Mouse (Mus musculus): Measurements from ENCODE around the gene Fam131c. TPM values are rescaled to one million over a fixed set of nuclear protein-coding genes. Genes with fewer than 3 reads are reported as not detected.

The Fam131c gene
- polyA plus RNA-seq, 1 experiment from 2014 or later, result 0.57 TPM

DNA sequence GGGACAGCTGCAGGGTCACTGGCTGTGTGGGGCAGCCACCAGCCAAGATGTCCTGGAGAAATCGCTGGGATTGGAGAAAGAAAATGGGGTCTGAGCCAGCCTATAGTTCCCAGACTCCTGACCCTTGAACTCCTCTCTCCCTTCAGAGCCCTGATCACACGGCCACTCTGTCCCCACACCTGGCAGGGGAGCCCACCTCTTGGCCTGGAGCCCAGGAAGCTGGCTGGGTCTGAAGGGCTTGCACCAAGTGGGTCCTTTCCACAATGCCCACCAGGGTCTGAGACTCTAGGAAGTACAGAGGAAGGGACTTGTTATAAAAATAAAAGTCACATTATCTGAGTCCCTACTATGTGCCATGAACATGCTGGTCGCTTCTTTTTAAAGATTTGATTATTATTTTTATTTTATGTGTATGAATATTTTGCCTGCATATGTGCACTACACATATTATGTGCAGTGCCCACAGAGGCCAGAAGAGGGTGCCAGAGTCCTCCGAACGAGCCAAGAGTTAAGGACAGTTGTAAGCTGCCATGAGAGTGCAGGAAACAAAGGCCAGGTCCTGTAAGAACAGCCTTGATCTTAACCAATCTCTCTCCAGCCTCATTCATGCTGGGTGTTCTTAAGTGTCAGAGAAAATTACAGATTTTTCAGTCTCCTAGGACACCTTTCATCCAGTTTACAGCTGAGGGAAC is 19.2 kb downstream of the Fam131c start:
- no peak overlapping the region for H3K4me2 ChIP-seq (ENCODE audit: low read depth, severe bottlenecking)
- DNase-seq (ENCODE audit: low spot score), result peak; percentile 93
- H3K27ac ChIP-seq (replicated peaks; ENCODE audit: low read depth, low read length), result no peak overlapping the region
- peaks cover 29% of the 10 kb centered on the region for H3K27me3 ChIP-seq (ENCODE audit: control insufficient read depth, insufficient read depth, low read length)
- H3K4me1 ChIP-seq (ENCODE audit: control insufficient read depth, insufficient read depth, low read length), result peaks cover 6% of the 10 kb centered on the region
- no peak for ATAC-seq (ENCODE audit: insufficient number of reproducible peaks, low FRiP score, low TSS enrichment, low read depth)
- 19% methylated on average over 5 of the region's 5 CpGs for WGBS
- H3K36me3 ChIP-seq (ENCODE audit: control insufficient read depth, insufficient read depth, low read length), result no peaks in the 10 kb centered on the region
- H3K9me3 ChIP-seq (ENCODE audit: control insufficient read depth, low read length), result no peaks in the 10 kb centered on the region
- no peak overlapping the region for H3K4me3 ChIP-seq (ENCODE audit: low read depth, low read length)
- no peak overlapping the region for H3K9ac ChIP-seq (ENCODE audit: low read length)

DNA sequence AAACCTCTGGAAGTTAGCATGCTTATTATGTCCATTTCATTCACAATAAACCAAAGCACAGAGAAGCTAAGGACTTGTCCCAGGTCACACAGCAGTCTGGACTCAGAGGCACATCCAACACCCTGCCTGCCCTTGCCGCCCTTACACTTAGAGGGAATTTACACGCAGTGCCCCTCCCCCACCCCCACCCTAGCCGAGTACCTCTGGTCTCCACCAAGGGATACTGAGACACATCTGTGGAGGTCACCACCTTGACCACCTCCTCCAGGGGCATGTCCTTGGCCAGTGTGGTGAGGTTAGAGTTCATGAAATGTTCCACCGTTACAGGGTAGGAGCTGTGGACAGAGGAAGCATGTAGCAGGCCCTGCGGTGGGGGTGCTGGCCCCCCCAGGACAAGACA is 19.9 kb downstream of the Fam131c start:
- H3K9me3 ChIP-seq (ENCODE audit: control insufficient read depth, low read length), result no peaks in the 10 kb centered on the region
- no peak overlapping the region for H3K4me2 ChIP-seq (ENCODE audit: low read depth, severe bottlenecking)
- ATAC-seq (ENCODE audit: insufficient number of reproducible peaks, low FRiP score, low TSS enrichment, low read depth) (no peak), DNase-seq (ENCODE audit: low spot score) (no peak)
- H3K27me3 ChIP-seq (ENCODE audit: control insufficient read depth, insufficient read depth, low read length), result peaks cover 22% of the 10 kb centered on the region
- H3K4me1 ChIP-seq (ENCODE audit: control insufficient read depth, insufficient read depth, low read length), result peaks cover under 1% of the 10 kb centered on the region
- no peaks in the 10 kb centered on the region for H3K36me3 ChIP-seq (ENCODE audit: control insufficient read depth, insufficient read depth, low read length)
- H3K27ac ChIP-seq (replicated peaks; ENCODE audit: low read depth, low read length), result no peak overlapping the region
- 66% methylated on average over 5 of the region's 5 CpGs for WGBS
- H3K4me3 ChIP-seq (ENCODE audit: low read depth, low read length), result no peak overlapping the region
- H3K9ac ChIP-seq (ENCODE audit: low read length), result no peak overlapping the region

GRCm38 (mm10) chr4:141389366-141390150 is 21.5 kb downstream of the Fam131c start:
- WGBS, result 72% methylated on average over 18 of the region's 18 CpGs
- Histone ChIP-seq H3K36me3 (ENCODE audit: control insufficient read depth, insufficient read depth, low read length) (no peaks in the 10 kb centered on the region), H3K4me1 (ENCODE audit: control insufficient read depth, insufficient read depth, low read length) (no peaks in the 10 kb centered on the region), H3K4me2 (ENCODE audit: low read depth, severe bottlenecking) (no peak overlapping the region), H3K27ac (replicated peaks; ENCODE audit: low read depth, low read length) (no peak overlapping the region), H3K4me3 (ENCODE audit: low read depth, low read length) (no peak overlapping the region), H3K27me3 (ENCODE audit: control insufficient read depth, insufficient read depth, low read length) (peaks cover 6% of the 10 kb centered on the region; the same call in 1 of the 2 replicates), H3K9ac (ENCODE audit: low read length) (no peak overlapping the region), H3K9me3 (ENCODE audit: control insufficient read depth, low read length) (no peaks in the 10 kb centered on the region)
- DNase-seq (ENCODE audit: low spot score) (no peak), ATAC-seq (ENCODE audit: insufficient number of reproducible peaks, low FRiP score, low TSS enrichment, low read depth) (no peak)

- WGBS, result 77% methylated on average over 12 of the region's 12 CpGs
- Histone ChIP-seq H3K9me3 (ENCODE audit: control insufficient read depth, low read length) (no peaks in the 10 kb centered on the region), H3K4me3 (ENCODE audit: low read depth, low read length) (no peak overlapping the region), H3K4me1 (ENCODE audit: control insufficient read depth, insufficient read depth, low read length) (no peaks in the 10 kb centered on the region), H3K4me2 (ENCODE audit: low read depth, severe bottlenecking) (no peak overlapping the region), H3K36me3 (ENCODE audit: control insufficient read depth, insufficient read depth, low read length) (no peaks in the 10 kb centered on the region), H3K9ac (ENCODE audit: low read length) (no peak overlapping the region), H3K27me3 (ENCODE audit: control insufficient read depth, insufficient read depth, low read length) (no peaks in the 10 kb centered on the region), H3K27ac (replicated peaks; ENCODE audit: low read depth, low read length) (no peak overlapping the region)
- DNase-seq (ENCODE audit: low spot score), result no peak
- no peak for ATAC-seq (ENCODE audit: insufficient number of reproducible peaks, low FRiP score, low TSS enrichment, low read depth)
Observed at GRCm38 (mm10) chr4:141391293-141391692, 23.3 kb downstream of the Fam131c start.

DNA sequence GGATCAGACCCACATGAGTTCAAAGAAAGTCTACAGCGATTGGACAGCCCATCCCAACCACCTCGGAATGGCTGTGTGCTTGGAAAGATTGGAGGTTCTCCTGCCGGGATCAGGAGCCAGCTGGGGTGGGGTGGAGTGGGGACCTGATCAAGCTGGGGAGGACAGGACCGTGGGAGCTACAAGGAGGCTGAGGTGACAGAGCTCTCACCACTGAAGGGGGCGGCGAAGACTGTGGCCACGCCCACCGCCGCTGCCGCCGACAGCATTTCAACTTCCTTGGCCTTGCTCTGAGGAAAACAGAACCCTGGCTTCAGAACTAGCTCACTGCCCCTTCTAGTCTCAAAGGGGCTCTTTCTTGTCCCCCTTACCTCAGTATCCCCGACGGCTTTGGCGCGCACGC is 26.7 kb downstream of the Fam131c start:
- Histone ChIP-seq H3K9me3 (ENCODE audit: control insufficient read depth, low read length) (no peaks in the 10 kb centered on the region), H3K27ac (replicated peaks; ENCODE audit: low read depth, low read length) (no peak overlapping the region), H3K36me3 (ENCODE audit: control insufficient read depth, insufficient read depth, low read length) (no peaks in the 10 kb centered on the region), H3K9ac (ENCODE audit: low read length) (no peak overlapping the region), H3K4me2 (ENCODE audit: low read depth, severe bottlenecking) (peak overlapping the region; percentile 3; the same call in 1 of the 2 replicates), H3K27me3 (ENCODE audit: control insufficient read depth, insufficient read depth, low read length) (no peaks in the 10 kb centered on the region), H3K4me1 (ENCODE audit: control insufficient read depth, insufficient read depth, low read length) (no peaks in the 10 kb centered on the region), H3K4me3 (ENCODE audit: low read depth, low read length) (no peak overlapping the region)
- 11% methylated on average over 14 of the region's 16 CpGs for WGBS
- DNase-seq (ENCODE audit: low spot score), result peak; percentile 50
- no peak for ATAC-seq (ENCODE audit: insufficient number of reproducible peaks, low FRiP score, low TSS enrichment, low read depth)

GRCm38 (mm10) chr4:141397861-141398260 is 29.8 kb downstream of the Fam131c start:
- H3K27me3 ChIP-seq (ENCODE audit: control insufficient read depth, insufficient read depth, low read length), result no peaks in the 10 kb centered on the region
- no peak overlapping the region for H3K27ac ChIP-seq (replicated peaks; ENCODE audit: low read depth, low read length)
- 68% methylated on average over 12 of the region's 12 CpGs for WGBS

GRCm38 (mm10) chr4:141398545-141398944 is 30.5 kb downstream of the Fam131c start, which contains the start of gene Clcnka:
Clcnka (minus strand) TSS chr4:141398724.
- Histone ChIP-seq H3K27ac (replicated peaks; ENCODE audit: low read depth, low read length) (no peak within 1 kb of the TSS), H3K4me2 (ENCODE audit: low read depth, severe bottlenecking) (no peak within 1 kb of the TSS; the same call in 1 of the 2 replicates), H3K4me1 (ENCODE audit: control insufficient read depth, insufficient read depth, low read length) (no peaks in the 10 kb centered on the region), H3K27me3 (ENCODE audit: control insufficient read depth, insufficient read depth, low read length) (no peaks in the 10 kb centered on the region), H3K9ac (ENCODE audit: low read length) (no peak within 1 kb of the TSS), H3K9me3 (ENCODE audit: control insufficient read depth, low read length) (no peaks in the 10 kb centered on the region), H3K4me3 (ENCODE audit: low read depth, low read length) (no peak within 1 kb of the TSS), H3K36me3 (ENCODE audit: control insufficient read depth, insufficient read depth, low read length) (no peaks in the 10 kb centered on the region)
- DNase-seq (ENCODE audit: low spot score) (no peak), ATAC-seq (ENCODE audit: insufficient number of reproducible peaks, low FRiP score, low TSS enrichment, low read depth) (no peak)
- 53% methylated on average over 12 of the region's 12 CpGs for WGBS

More at GRCm38 (mm10) chr4:141397861-141398260, 29.8 kb downstream of the Fam131c start:
- no peaks in the 10 kb centered on the region for H3K9me3 ChIP-seq (ENCODE audit: control insufficient read depth, low read length)
- no peaks in the 10 kb centered on the region for H3K4me1 ChIP-seq (ENCODE audit: control insufficient read depth, insufficient read depth, low read length)
- H3K9ac ChIP-seq (ENCODE audit: low read length), result no peak overlapping the region
- H3K4me3 ChIP-seq (ENCODE audit: low read depth, low read length), result no peak overlapping the region
- no peaks in the 10 kb centered on the region for H3K36me3 ChIP-seq (ENCODE audit: control insufficient read depth, insufficient read depth, low read length)
- DNase-seq (ENCODE audit: low spot score) (no peak), ATAC-seq (ENCODE audit: insufficient number of reproducible peaks, low FRiP score, low TSS enrichment, low read depth) (no peak)
- no peak overlapping the region for H3K4me2 ChIP-seq (ENCODE audit: low read depth, severe bottlenecking)

DNA sequence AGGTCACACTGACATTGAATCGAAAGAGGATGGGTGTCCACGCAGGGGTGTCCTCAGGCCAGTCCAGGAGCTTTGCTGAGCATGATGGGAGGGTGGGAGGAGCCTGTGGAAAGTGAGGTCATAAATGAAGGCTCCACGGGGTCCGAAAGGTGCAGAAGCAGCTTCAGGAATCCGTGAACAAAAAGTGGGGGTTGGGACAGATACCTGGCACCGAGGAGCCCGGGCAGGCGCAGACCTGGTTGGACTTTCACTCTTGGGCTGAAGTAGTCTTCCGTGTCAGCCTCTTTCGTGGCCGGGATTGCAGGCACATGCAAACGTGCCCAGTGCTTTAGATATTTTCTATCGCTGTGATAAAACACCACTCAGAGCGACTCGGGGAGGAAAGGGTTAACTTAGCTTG is 32.2 kb downstream of the Fam131c start:
- no peak for DNase-seq (ENCODE audit: low spot score)
- WGBS, result 83% methylated on average over 15 of the region's 15 CpGs

More for the DNA sequence above, 32.2 kb downstream of the Fam131c start:
- no peak overlapping the region for H3K9ac ChIP-seq (ENCODE audit: low read length)
- no peaks in the 10 kb centered on the region for H3K36me3 ChIP-seq (ENCODE audit: control insufficient read depth, insufficient read depth, low read length)
- no peak overlapping the region for H3K4me2 ChIP-seq (ENCODE audit: low read depth, severe bottlenecking)
- H3K27me3 ChIP-seq (ENCODE audit: control insufficient read depth, insufficient read depth, low read length), result no peaks in the 10 kb centered on the region
- H3K9me3 ChIP-seq (ENCODE audit: control insufficient read depth, low read length), result no peaks in the 10 kb centered on the region
- H3K27ac ChIP-seq (replicated peaks; ENCODE audit: low read depth, low read length), result no peak overlapping the region
- no peak for ATAC-seq (ENCODE audit: insufficient number of reproducible peaks, low FRiP score, low TSS enrichment, low read depth)
- no peak overlapping the region for H3K4me3 ChIP-seq (ENCODE audit: low read depth, low read length)
- H3K4me1 ChIP-seq (ENCODE audit: control insufficient read depth, insufficient read depth, low read length), result no peaks in the 10 kb centered on the region

Data from limb, embryonic 11.5 days (tissue).